Mouse (Mus musculus): Measurements from ENCODE around the gene Dand5. TPM values are rescaled to one million over a fixed set of nuclear protein-coding genes. Genes with fewer than 3 reads are reported as not detected.

The Dand5 gene
- polyA plus RNA-seq, 1 experiment = 2.9 TPM

DNA sequence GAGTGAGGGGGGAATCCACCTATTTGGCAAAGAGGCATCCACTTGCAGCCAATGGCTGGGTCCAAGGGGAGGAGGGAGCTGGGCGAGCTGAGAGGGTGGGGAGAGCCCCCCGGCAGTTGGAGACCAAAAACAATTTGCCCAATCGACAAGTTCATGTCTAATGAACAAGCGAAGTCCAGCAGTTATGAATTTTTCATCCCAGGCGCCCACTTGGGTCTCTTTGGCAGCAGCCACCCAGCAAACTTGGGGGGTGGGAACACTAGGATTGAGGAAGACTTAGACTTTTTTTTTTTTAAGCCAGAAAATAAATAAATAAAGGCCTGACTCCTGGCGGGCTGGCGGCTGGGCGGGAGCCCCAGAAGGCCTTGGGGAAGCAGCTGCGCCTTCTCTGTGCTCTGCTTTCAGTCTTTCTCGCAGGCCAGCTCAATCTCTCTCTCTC lies 48.1 kb downstream of the Dand5 start:
- Histone ChIP-seq H3K4me3 (replicated peaks; ENCODE audit: extremely low read depth, low read depth, low read length) (no peak overlapping the region), H3K4me1 (ENCODE audit: control insufficient read depth, insufficient read depth, low read length) (peaks cover 33% of the 10 kb centered on the region)
- TF ChIP-seq CTCF (IDR thresholded peaks at IDR 0.05; ENCODE audit: insufficient read depth, low read length) (no peak), POLR2A (IDR thresholded peaks at IDR 0.05; ENCODE audit: borderline replicate concordance, extremely low read depth, low read depth, low read length) (no peak)
- 17% methylated on average over 10 of the region's 10 CpGs for WGBS
- DNase-seq = no peak

DNA sequence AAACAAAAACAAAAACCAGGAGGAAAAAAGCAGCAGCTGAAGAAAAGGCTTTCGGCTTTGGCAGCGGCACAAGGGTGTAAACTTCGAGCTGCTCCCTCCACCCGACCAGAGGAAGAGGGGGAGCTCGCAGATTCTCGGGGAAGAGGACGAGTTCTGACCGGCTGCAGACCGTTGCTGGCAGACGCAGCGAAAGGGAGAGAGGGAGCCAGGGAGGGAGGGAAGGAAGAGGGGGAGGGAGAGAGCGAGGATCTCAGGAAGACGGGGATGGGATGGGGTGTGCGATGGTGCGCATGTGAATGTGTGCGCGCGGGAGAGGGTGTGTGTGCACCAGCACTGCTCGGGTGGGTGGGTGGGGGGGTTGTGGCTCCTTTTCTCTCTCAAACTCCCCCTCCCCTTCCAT lies 48.8 kb downstream of the Dand5 start:
- no peak for TF ChIP-seq CTCF (IDR thresholded peaks at IDR 0.05; ENCODE audit: insufficient read depth, low read length)
- TF ChIP-seq POLR2A (IDR thresholded peaks at IDR 0.05; ENCODE audit: borderline replicate concordance, extremely low read depth, low read depth, low read length) = no peak
- H3K4me1 ChIP-seq (ENCODE audit: control insufficient read depth, insufficient read depth, low read length) = peaks cover 33% of the 10 kb centered on the region
- WGBS = 2% methylated on average over 19 of the region's 19 CpGs
- DNase-seq = no peak
- peak overlapping the region; percentile 54 for H3K4me3 ChIP-seq (replicated peaks; ENCODE audit: extremely low read depth, low read depth, low read length)

DNA sequence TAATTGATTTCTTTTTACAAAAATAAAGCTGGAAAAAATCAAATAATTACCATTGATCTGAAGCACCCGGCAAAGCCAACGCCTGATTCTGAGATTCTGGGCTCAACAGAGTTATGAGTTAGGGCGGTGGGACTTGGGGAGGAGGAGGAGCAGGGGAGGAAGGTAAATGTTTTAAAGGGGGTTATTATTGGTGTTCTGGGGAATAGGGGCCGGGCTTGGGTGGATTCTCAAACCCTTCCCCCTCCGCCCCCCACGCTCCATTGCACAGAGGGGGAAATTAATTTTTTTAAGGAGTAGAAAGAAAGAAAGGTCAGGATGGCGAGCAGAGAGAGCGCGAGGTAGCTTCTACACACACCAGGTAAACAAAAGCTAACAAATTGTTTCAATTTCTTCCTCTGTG lies 49.3 kb downstream of the Dand5 start:
- 28% methylated on average over 9 of the region's 9 CpGs for WGBS
- TF ChIP-seq CTCF (IDR thresholded peaks at IDR 0.05; ENCODE audit: insufficient read depth, low read length) (no peak), POLR2A (IDR thresholded peaks at IDR 0.05; ENCODE audit: borderline replicate concordance, extremely low read depth, low read depth, low read length) (no peak)
- no peak for DNase-seq
- peaks cover 33% of the 10 kb centered on the region for H3K4me1 ChIP-seq (ENCODE audit: control insufficient read depth, insufficient read depth, low read length)
- no peak overlapping the region for H3K4me3 ChIP-seq (replicated peaks; ENCODE audit: extremely low read depth, low read depth, low read length)

DNA sequence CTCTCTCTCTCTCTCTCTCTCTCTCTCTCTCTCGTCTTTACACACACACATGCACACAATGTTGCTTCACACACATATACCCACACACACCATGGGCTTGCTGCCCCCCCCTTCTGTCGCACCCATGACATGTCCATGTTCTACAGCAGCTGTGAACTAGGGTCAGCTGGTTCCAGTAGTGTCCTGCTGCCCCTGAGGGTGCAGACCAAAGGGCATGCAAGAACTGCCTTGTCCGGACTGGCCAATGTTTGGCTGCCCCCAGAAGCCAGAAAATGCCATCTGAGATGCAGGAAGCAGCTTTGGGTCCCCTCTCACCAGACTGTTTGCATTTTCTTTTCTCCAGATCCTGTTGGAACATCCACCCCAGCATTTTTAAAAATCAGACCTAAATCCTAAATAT lies 50.0 kb downstream of the Dand5 start:
- no peak for TF ChIP-seq CTCF (IDR thresholded peaks at IDR 0.05; ENCODE audit: insufficient read depth, low read length)
- TF ChIP-seq POLR2A (IDR thresholded peaks at IDR 0.05; ENCODE audit: borderline replicate concordance, extremely low read depth, low read depth, low read length) = no peak
- Histone ChIP-seq H3K4me3 (replicated peaks; ENCODE audit: extremely low read depth, low read depth, low read length) (no peak overlapping the region), H3K4me1 (ENCODE audit: control insufficient read depth, insufficient read depth, low read length) (peaks cover 33% of the 10 kb centered on the region)
- 35% methylated on average over 3 of the region's 3 CpGs for WGBS
- no peak for DNase-seq

DNA sequence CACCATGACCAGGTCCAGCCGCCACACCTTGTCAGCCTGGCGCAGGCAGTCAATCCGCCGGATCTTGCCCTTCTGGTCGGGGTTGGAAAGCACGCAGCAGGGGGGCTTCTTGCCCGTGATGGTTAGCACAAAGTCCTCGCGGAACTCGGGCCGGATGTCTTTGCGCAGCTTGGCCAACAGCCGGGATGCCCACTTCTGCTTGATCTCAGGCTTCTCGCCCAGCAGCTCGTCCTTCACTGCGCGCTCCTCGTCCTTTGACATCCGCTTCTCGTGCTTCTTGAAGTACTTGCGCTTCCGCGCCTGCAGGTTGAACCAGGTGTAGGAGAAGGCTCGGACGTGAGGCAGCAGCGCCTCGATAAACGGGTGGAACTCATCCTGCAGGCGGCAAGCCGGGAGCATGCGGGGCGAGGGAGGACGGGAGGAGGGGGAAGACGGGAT lies 50.7 kb downstream of the Dand5 start:
- Histone ChIP-seq H3K4me3 (replicated peaks; ENCODE audit: extremely low read depth, low read depth, low read length) (peak overlapping the region; percentile 27), H3K4me1 (ENCODE audit: control insufficient read depth, insufficient read depth, low read length) (peaks cover 33% of the 10 kb centered on the region)
- 29% methylated on average over 34 of the region's 34 CpGs for WGBS
- TF ChIP-seq CTCF (IDR thresholded peaks at IDR 0.05; ENCODE audit: insufficient read depth, low read length) = no peak
- TF ChIP-seq POLR2A (IDR thresholded peaks at IDR 0.05; ENCODE audit: borderline replicate concordance, extremely low read depth, low read depth, low read length) = peak; percentile 29; the same call in 1 of the 2 replicates
- DNase-seq = peak; percentile 62

DNA sequence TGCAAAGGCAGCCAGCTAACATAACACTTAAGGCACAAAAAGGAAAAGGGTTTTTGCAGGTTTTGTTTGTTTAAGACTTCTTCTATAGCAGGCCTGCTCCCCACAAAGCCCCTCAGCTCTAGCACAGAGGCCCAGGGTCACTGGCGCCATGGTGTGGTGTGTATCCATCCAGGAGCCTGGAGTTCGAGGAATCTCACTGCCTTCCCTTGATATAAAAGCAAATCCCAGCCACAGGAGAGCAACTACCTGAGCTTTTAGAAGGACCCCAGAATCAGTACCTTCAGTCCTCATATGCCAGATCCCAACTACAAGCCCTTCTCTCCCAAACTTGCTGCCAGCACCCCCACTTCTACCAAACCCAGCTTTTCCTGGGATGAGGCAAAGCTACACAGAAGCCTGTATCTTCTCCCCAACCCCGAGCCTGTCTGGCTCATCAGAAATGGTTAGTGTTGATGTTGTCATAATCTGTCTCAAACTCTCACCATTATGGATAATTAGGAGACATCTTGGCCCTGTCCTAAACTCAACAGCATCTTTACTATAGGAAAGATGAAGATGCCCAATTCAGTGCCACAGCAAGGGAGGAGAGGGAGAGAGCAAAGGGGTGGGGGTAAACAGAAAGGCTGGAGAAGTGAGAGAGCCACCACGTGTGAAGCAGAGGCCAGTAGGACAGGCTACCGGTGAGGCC lies 51.5 kb downstream of the Dand5 start:
- Histone ChIP-seq H3K4me3 (replicated peaks; ENCODE audit: extremely low read depth, low read depth, low read length) (no peak overlapping the region), H3K4me1 (ENCODE audit: control insufficient read depth, insufficient read depth, low read length) (peaks cover 35% of the 10 kb centered on the region)
- TF ChIP-seq POLR2A (IDR thresholded peaks at IDR 0.05; ENCODE audit: borderline replicate concordance, extremely low read depth, low read depth, low read length) = no peak
- no peak for DNase-seq
- 47% methylated on average over 5 of the region's 5 CpGs for WGBS

DNA sequence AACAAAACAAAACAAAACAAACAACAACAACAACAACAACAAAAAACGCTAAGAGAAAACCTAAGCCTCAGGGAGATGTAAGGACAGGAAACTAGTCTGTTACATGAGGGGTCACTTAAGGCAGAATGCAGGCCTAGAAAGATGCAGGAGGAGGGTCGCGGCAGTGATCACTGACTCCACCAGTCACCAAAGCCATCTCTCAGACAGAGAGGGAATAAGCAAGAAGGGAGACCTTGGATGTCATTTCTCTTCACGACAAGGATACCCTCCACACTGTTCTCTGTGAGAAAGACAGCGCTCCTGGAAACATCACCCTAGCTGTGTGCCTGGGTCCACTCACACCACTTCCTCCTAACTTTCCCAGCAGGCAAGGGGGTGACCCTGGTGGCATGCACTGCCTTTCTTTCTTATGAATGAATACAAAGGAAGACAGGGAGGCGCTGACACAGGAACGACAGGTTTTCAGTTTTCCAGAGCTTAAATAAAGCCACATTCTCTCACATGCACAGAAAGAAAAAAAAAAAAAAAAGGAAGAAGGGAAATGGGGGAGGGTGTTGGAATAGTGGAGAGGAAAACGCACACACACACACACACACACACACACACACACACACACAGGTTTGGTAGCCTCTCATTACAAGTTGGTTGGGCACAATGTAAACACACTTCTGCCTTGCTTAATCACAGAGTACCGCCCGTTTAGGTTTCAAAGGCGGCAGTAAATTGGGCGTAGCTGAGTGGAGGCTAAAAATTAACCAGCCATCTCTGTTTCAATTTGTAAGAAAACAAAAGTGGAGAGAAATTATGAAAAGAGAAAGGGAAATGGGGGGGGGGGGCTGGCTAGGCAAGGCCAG lies 52.3 kb downstream of the Dand5 start:
- TF ChIP-seq POLR2A (IDR thresholded peaks at IDR 0.05; ENCODE audit: borderline replicate concordance, extremely low read depth, low read depth, low read length) (no peak), CTCF (IDR thresholded peaks at IDR 0.05; ENCODE audit: insufficient read depth, low read length) (no peak)
- Histone ChIP-seq H3K4me3 (replicated peaks; ENCODE audit: extremely low read depth, low read depth, low read length) (peak overlapping the region; percentile 31), H3K4me1 (ENCODE audit: control insufficient read depth, insufficient read depth, low read length) (peaks cover 36% of the 10 kb centered on the region)
- WGBS = 33% methylated on average over 12 of the region's 12 CpGs
- DNase-seq = no peak

DNA sequence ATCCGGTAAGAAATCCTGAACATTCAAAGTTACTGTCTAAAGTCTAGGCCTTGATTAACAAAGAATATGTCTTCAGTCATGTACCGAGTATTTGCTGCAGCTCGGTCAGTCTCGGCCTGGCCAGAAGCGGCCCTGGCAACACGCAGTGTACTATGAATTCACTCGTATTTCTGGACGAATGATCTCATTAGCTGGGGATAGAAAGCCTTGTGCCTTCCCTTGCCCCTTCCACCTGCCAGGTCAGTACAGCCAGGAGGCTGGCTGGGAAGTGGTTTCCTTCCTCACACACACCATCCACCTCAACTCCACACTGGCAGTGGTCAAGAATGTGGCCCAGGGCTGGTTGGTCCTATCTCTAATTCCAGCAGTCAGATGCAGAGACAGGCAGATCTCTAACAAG lies 53.3 kb downstream of the Dand5 start:
- no peak for DNase-seq
- Histone ChIP-seq H3K4me3 (replicated peaks; ENCODE audit: extremely low read depth, low read depth, low read length) (no peak overlapping the region), H3K4me1 (ENCODE audit: control insufficient read depth, insufficient read depth, low read length) (peaks cover 31% of the 10 kb centered on the region)
- TF ChIP-seq CTCF (IDR thresholded peaks at IDR 0.05; ENCODE audit: insufficient read depth, low read length) = no peak
- TF ChIP-seq POLR2A (IDR thresholded peaks at IDR 0.05; ENCODE audit: borderline replicate concordance, extremely low read depth, low read depth, low read length) = no peak
- WGBS = 81% methylated on average over 8 of the region's 8 CpGs

DNA sequence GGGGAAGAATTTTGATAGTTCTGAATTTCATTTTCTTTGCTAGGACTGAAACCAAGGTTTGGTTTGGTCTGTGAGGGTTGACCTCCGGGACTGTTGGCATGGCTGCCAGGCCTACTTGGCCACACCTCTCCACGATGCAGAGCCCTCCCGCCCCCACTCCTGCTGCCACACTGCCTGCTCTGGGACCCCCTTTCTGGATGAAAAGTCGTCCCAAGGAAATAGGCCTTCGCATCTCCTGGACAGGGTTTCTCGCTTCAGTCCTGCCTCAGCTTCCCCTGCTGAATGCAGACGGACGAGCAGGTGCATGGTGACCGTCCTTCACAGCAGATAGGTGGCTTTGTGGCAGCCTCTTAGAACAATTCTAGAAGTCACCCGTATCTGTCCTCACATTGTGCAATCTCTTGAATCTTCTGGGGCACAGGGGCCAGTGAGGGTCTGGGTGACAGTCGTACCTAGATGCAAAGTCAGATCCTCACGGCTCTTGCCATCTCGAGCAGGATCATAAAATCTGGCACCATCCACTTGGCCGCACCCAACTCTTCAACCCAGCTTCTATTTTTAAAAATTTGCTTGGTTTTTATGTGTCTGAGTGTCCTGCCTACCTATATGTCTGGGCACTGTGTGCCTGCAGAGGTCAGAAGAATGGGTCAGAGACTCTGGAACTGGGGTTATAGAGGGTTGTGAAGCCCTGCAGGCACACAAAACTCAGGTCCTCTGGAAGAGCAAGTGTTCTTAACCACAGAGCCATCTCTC lies 54.1 kb downstream of the Dand5 start:
- WGBS = 78% methylated on average over 14 of the region's 14 CpGs
- no peak for DNase-seq
- Histone ChIP-seq H3K4me1 (ENCODE audit: control insufficient read depth, insufficient read depth, low read length) (peaks cover 35% of the 10 kb centered on the region), H3K4me3 (replicated peaks; ENCODE audit: extremely low read depth, low read depth, low read length) (no peak overlapping the region)
- TF ChIP-seq POLR2A (IDR thresholded peaks at IDR 0.05; ENCODE audit: borderline replicate concordance, extremely low read depth, low read depth, low read length) (no peak), CTCF (IDR thresholded peaks at IDR 0.05; ENCODE audit: insufficient read depth, low read length) (no peak)
